Mouse (Mus musculus) brain, embryonic 14.5 days (tissue): ENCODE data around the gene Fat2.

ENCODE experiments used
- CTCF ChIP-seq: fragments of 200-500 bp; IDR thresholded peaks from 2 replicates; pipeline ENCODE4 v1.5.1; 2012; ENCODE audit warnings: inconsistent platforms, mild to moderate bottlenecking, moderate library complexity, borderline replicate concordance; ENCODE audit not compliant: insufficient read depth, insufficient read length; ENCODE audit errors: extremely low read depth
- POLR2A ChIP-seq: fragments of 200-500 bp; IDR thresholded peaks from 2 replicates; pipeline ENCODE4 v1.6.1; 2012; ENCODE audit warnings: mild to moderate bottlenecking, inconsistent platforms, borderline replicate concordance; ENCODE audit not compliant: poor library complexity, insufficient read depth, insufficient read length, severe bottlenecking; ENCODE audit errors: extremely low read depth

GRCm38 (mm10) chr11:55329868-55330772 lies 6.2 kb downstream of the Fat2 start:
- no peak for TF ChIP-seq CTCF
- no peak for TF ChIP-seq POLR2A
